Mouse (Mus musculus) adrenal gland, adult 2 months (tissue): ENCODE data around the gene Ubr7. TPM values are rescaled to one million over a fixed set of nuclear protein-coding genes. Genes with fewer than 3 reads are reported as not detected.

Experiments used
- DNase-seq: peaks from one replicate; pipeline ENCODE4 v3.0.0; 2021
- polyA plus RNA-seq: library from polyadenylated mRNA; depleted of rRNA; stranded (reverse); fragments of >200 nt; gene quantifications from 2 replicates; pipeline ENCODE4 v1.2.3, GENCODE M21; 2012
- total RNA-seq, 2 experiments: library from RNA; stranded (reverse); gene quantifications; 2 replicates each; pipeline ENCODE4 v1.2.3; 2021

Gene Ubr7
- total and polyA plus RNA-seq, 3 experiments, result 8.6 to 32.4 (median 31.0) TPM

GRCm38 (mm10) chr12:102743036-102743588 is 14.7 kb upstream of the Ubr7 start:
- DNase-seq, result peak; percentile 22

GRCm38 (mm10) chr12:102743589-102744574 is 13.9 kb upstream of the Ubr7 start, which contains the start of the genes Moap1 and Tmem251:
TSS of gene Moap1 (minus strand) at chr12:102743661.
TSS of gene Tmem251 (plus strand) at chr12:102743762.
- DNase-seq, result peak; percentile 96

GRCm38 (mm10) chr12:102744839-102745238 is 12.9 kb upstream of the Ubr7 start:
- DNase-seq, result no peak

GRCm38 (mm10) chr12:102748256-102748655 is 9.5 kb upstream of the Ubr7 start:
- DNase-seq, result no peak

- DNase-seq, result no peak
Observed at GRCm38 (mm10) chr12:102756304-102756703, 1.5 kb upstream of the Ubr7 start.

- no peak for DNase-seq
Observed at GRCm38 (mm10) chr12:102757055-102757688, 595 bp upstream of the Ubr7 start.

- no peak for DNase-seq
Observed at GRCm38 (mm10) chr12:102758403-102758756, 613 bp downstream of the Ubr7 start, which contains the start of gene Gm20604. TSS of gene Gm20604 (minus strand) at chr12:102758672.

GRCm38 (mm10) chr12:102758936-102759335 is 1.2 kb downstream of the Ubr7 start:
- peak; percentile 29 for DNase-seq

- DNase-seq, result no peak
Observed at GRCm38 (mm10) chr12:102761668-102762067, 3.9 kb downstream of the Ubr7 start.

GRCm38 (mm10) chr12:102763696-102764095 is 5.9 kb downstream of the Ubr7 start:
- peak; percentile 69 for DNase-seq

- DNase-seq, result no peak
Observed at GRCm38 (mm10) chr12:102769000-102769399, 11.2 kb downstream of the Ubr7 start.

GRCm38 (mm10) chr12:102771601-102772000 is 13.8 kb downstream of the Ubr7 start:
- no peak for DNase-seq

- no peak for DNase-seq
Observed at GRCm38 (mm10) chr12:102772676-102773075, 14.9 kb downstream of the Ubr7 start.

- DNase-seq, result no peak
Observed at GRCm38 (mm10) chr12:102776035-102776434, 18.3 kb downstream of the Ubr7 start.

GRCm38 (mm10) chr12:102778151-102778550 is 20.4 kb downstream of the Ubr7 start:
- DNase-seq, result no peak

GRCm38 (mm10) chr12:102779452-102779851 is 21.7 kb downstream of the Ubr7 start:
- no peak for DNase-seq

GRCm38 (mm10) chr12:102782841-102783240 is 25.1 kb downstream of the Ubr7 start:
- DNase-seq, result no peak

GRCm38 (mm10) chr12:102784899-102785592 is 27.3 kb downstream of the Ubr7 start:
- DNase-seq, result no peak

GRCm38 (mm10) chr12:102785593-102785985 is 27.8 kb downstream of the Ubr7 start:
- DNase-seq, result no peak

- no peak for DNase-seq
Observed at GRCm38 (mm10) chr12:102787927-102788326, 30.2 kb downstream of the Ubr7 start.

GRCm38 (mm10) chr12:102799528-102799927 is 41.8 kb downstream of the Ubr7 start:
- DNase-seq, result no peak

- no peak for DNase-seq
Observed at GRCm38 (mm10) chr12:102814858-102815257, 57.1 kb downstream of the Ubr7 start.
